Mouse (Mus musculus) C2C12 (cell line): Measurements from ENCODE around the gene Dph2. TPM values are rescaled to one million over a fixed set of nuclear protein-coding genes. Genes with fewer than 3 reads are reported as not detected.
A peak's percentile ranks its signal among the peaks of the same experiment; 100 is the strongest.

ENCODE experiments used
- H3K27me3 ChIP-seq: one replicate; pipeline ENCODE4 v1.6.1; 2011; ENCODE audit not compliant: control insufficient read depth, insufficient read depth, insufficient read length
- H3K36me3 ChIP-seq: one replicate; pipeline ENCODE4 v1.6.1; 2011; ENCODE audit not compliant: control insufficient read depth, insufficient read depth
- H3K4me3 ChIP-seq: one replicate; pipeline ENCODE4 v1.5.1; 2011; ENCODE audit warnings: mild to moderate bottlenecking, control low read depth; ENCODE audit not compliant: poor library complexity, insufficient read depth, severe bottlenecking
- H3K79me2 ChIP-seq: one replicate; pipeline ENCODE4 v1.6.1; 2011; ENCODE audit not compliant: control insufficient read depth, insufficient read depth
- H3K79me3 ChIP-seq: one replicate; pipeline ENCODE4 v1.6.1; 2011; ENCODE audit warnings: low read depth, control low read depth
- H3ac ChIP-seq: one replicate; pipeline ENCODE3; 2011; ENCODE audit warnings: low read depth; ENCODE audit not compliant: control insufficient read depth, insufficient read length
- CEBPB ChIP-seq: IDR thresholded peaks from one replicate; pipeline ENCODE4 v1.6.1; 2011; ENCODE audit warnings: low read depth, mild to moderate bottlenecking, control low read depth, moderate library complexity
- CTCF ChIP-seq: IDR thresholded peaks from one replicate; pipeline ENCODE4 v1.5.1; 2011; ENCODE audit not compliant: control insufficient read depth, insufficient read depth, insufficient read length
- FOSL1 ChIP-seq: IDR thresholded peaks from one replicate; pipeline ENCODE4 v1.8.0; 2011; ENCODE audit warnings: mild to moderate bottlenecking, low read length; ENCODE audit not compliant: poor library complexity, insufficient read depth, severe bottlenecking
- MAX ChIP-seq: IDR thresholded peaks from one replicate; pipeline ENCODE4 v1.6.1; 2011; ENCODE audit warnings: mild to moderate bottlenecking, control low read depth
- MYOD1 ChIP-seq: IDR thresholded peaks from one replicate; pipeline ENCODE4 v1.6.1; 2011; ENCODE audit warnings: low read depth; ENCODE audit not compliant: control insufficient read depth, insufficient read length
- MYOG ChIP-seq: IDR thresholded peaks from one replicate; pipeline ENCODE4 v1.6.1; 2011; ENCODE audit not compliant: control insufficient read depth, insufficient read length; ENCODE audit errors: extremely low read depth
- USF1 ChIP-seq: IDR thresholded peaks from one replicate; pipeline ENCODE4 v1.6.1; 2011; ENCODE audit warnings: low read depth, mild to moderate bottlenecking, control low read depth, moderate library complexity
- polyA plus RNA-seq: library from polyadenylated mRNA; unstranded; fragments of >200 nt; fragmentation: generic; extraction: Trizol; gene quantifications from one replicate; pipeline ENCODE4 v1.2.1, GENCODE M21; 2012; ENCODE audit warnings: missing spikeins

Dph2 gene
- polyA plus RNA-seq, 1 experiment, result 16.4 TPM

DNA sequence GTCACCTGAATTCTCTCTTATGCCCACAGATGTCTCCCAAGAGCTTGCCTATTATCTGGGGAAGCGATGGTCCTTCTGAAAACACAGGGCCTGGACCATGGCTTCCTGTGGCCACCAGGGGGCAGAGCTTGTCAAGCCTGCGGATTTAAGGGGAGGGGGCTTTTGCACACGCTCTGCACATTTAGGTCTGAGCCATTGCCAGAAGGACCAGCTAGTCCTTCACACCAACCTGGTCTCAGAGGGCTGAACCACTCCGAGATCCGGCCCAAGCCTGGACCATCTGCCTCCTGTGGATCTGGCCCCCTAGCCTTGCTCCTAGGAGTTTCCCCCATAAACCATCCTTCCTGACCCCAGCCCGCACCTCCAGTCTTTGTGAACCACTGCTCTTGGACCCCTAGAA is 36.4 kb upstream of the Dph2 start:
- no peaks in the 10 kb centered on the region for H3K27me3 ChIP-seq
- H3K79me2 ChIP-seq, result no peaks in the 10 kb centered on the region
- H3ac ChIP-seq, result no peak overlapping the region
- H3K79me3 ChIP-seq, result no peaks in the 10 kb centered on the region
- no peaks in the 10 kb centered on the region for H3K36me3 ChIP-seq
- no peak for TF ChIP-seq CEBPB
- TF ChIP-seq USF1, result no peak
- no peak for TF ChIP-seq MYOG
- TF ChIP-seq MAX, result no peak
- TF ChIP-seq CTCF, result peak; percentile 36
- no peak for TF ChIP-seq FOSL1
- no peak for TF ChIP-seq MYOD1
- H3K4me3 ChIP-seq, result no peak overlapping the region

GRCm38 (mm10) chr4:117926545-117927482 is 35.0 kb upstream of the Dph2 start:
- Histone ChIP-seq H3K36me3 (no peaks in the 10 kb centered on the region), H3ac (no peak overlapping the region), H3K27me3 (no peaks in the 10 kb centered on the region), H3K4me3 (no peak overlapping the region), H3K79me3 (no peaks in the 10 kb centered on the region), H3K79me2 (no peaks in the 10 kb centered on the region)
- TF ChIP-seq MYOG (no peak), MYOD1 (no peak), CTCF (no peak), MAX (no peak), USF1 (no peak), FOSL1 (no peak), CEBPB (no peak)

- Histone ChIP-seq H3K79me2 (no peaks in the 10 kb centered on the region), H3K36me3 (no peaks in the 10 kb centered on the region), H3K79me3 (no peaks in the 10 kb centered on the region), H3K4me3 (no peak overlapping the region), H3K27me3 (no peaks in the 10 kb centered on the region), H3ac (no peak overlapping the region)
- TF ChIP-seq USF1, result no peak
- no peak for TF ChIP-seq FOSL1
- TF ChIP-seq CTCF, result no peak
Measured at GRCm38 (mm10) chr4:117924916-117925315, 33.1 kb upstream of the Dph2 start.

DNA sequence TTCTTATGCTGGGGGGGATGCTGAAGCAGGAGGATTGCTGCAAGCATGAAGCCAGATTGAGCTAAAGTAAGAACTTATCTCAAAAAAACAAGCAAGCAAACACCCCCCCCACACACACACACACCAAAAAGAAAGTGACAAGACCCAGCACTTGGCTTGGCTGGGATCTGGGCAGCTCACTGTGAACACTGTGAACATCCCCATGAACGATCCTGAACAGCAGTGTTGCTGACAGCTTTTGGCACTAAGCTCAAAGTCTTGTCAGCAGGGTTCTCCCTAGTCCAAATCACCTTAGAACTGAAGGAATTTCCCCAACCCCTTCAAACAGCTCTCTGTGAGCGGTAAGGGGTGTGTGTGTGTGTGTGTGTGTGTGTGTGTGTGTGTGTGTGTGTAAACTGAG is 31.6 kb upstream of the Dph2 start:
- Histone ChIP-seq H3K27me3 (no peaks in the 10 kb centered on the region), H3K79me2 (no peaks in the 10 kb centered on the region), H3K4me3 (no peak overlapping the region), H3ac (no peak overlapping the region), H3K36me3 (no peaks in the 10 kb centered on the region), H3K79me3 (no peaks in the 10 kb centered on the region)
- TF ChIP-seq CTCF, result no peak

DNA sequence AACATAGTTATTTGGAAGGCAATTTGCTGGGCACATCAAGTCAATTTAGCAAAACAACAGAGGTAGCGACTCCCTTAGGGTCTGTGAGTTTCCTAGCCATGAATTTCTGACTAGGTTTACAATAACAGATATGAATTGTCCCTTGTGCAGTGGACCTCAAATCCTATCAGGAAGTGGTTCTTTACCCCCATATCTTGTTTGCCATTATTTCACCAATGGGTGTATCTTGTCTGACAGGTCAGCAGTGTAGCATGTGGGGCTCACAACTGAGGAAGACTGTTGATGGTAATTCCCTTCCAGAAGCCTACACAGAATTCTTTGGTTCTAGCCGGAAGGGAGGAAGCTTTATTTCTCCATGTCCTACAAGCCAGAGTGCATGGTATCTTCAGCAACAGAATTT is 29.5 kb upstream of the Dph2 start:
- TF ChIP-seq USF1, result no peak
- TF ChIP-seq MYOG, result no peak
- TF ChIP-seq CTCF, result no peak
- no peak for TF ChIP-seq MYOD1
- no peak for TF ChIP-seq FOSL1
- no peak for TF ChIP-seq MAX
- no peak for TF ChIP-seq CEBPB
- Histone ChIP-seq H3K27me3 (no peaks in the 10 kb centered on the region), H3ac (no peak overlapping the region), H3K79me3 (no peaks in the 10 kb centered on the region), H3K4me3 (no peak overlapping the region), H3K79me2 (no peaks in the 10 kb centered on the region), H3K36me3 (no peaks in the 10 kb centered on the region)

GRCm38 (mm10) chr4:117918762-117919161 is 26.9 kb upstream of the Dph2 start:
- Histone ChIP-seq H3K36me3 (no peaks in the 10 kb centered on the region), H3ac (no peak overlapping the region), H3K27me3 (no peaks in the 10 kb centered on the region), H3K79me3 (peaks cover 7% of the 10 kb centered on the region), H3K79me2 (peaks cover 10% of the 10 kb centered on the region), H3K4me3 (no peak overlapping the region)
- TF ChIP-seq CTCF (no peak), USF1 (no peak), MYOD1 (no peak), CEBPB (no peak), MYOG (no peak), MAX (no peak), FOSL1 (no peak)
